Mouse (Mus musculus) neural tube, embryonic 13.5 days (tissue): ENCODE measurements around the gene Vmn1r207-ps. TPM values are rescaled to one million over a fixed set of nuclear protein-coding genes. Genes with fewer than 3 reads are reported as not detected.
"Not testable (repeated sequence)": the region's sequence is repeated elsewhere in the genome, so short reads cannot be mapped to it uniquely, and the experiment has no call there.

Experiments used
- ATAC-seq: fragments of 200-750 bp; cut with Nextera tagmentation; 2 replicates; pipeline ENCODE4 v1.8.0; 2017; ENCODE audit warnings: low read depth, mild to moderate bottlenecking, moderate TSS enrichment, moderate library complexity
- H3K27ac ChIP-seq: fragments of 300-500 bp; sonication (generic); replicated peaks from 2 replicates; pipeline ENCODE4 v1.5.1; 2015; ENCODE audit warnings: moderate library complexity, mild to moderate bottlenecking, inconsistent platforms
- H3K27me3 ChIP-seq: fragments of 300-500 bp; sonication (generic); 2 replicates; pipeline ENCODE4 v1.6.1; 2015; ENCODE audit warnings: mild to moderate bottlenecking, inconsistent platforms
- H3K36me3 ChIP-seq: fragments of 300-500 bp; sonication (generic); 2 replicates; pipeline ENCODE4 v1.6.1; 2015; ENCODE audit warnings: mild to moderate bottlenecking, inconsistent platforms
- H3K4me1 ChIP-seq: fragments of 300-500 bp; sonication (generic); replicated peaks from 2 replicates; pipeline ENCODE4 v1.6.1; 2015; ENCODE audit warnings: inconsistent platforms
- H3K4me2 ChIP-seq: fragments of 300-500 bp; sonication (generic); 2 replicates; pipeline ENCODE4 v1.6.1; 2015; ENCODE audit warnings: inconsistent platforms, mild to moderate bottlenecking, moderate library complexity
- H3K4me3 ChIP-seq: fragments of 300-500 bp; sonication (generic); 2 replicates; pipeline ENCODE4 v1.5.1; 2015; ENCODE audit warnings: mild to moderate bottlenecking, inconsistent platforms
- H3K9ac ChIP-seq: fragments of 300-500 bp; sonication (generic); 2 replicates; pipeline ENCODE4 v1.6.1; 2015; ENCODE audit warnings: moderate library complexity, mild to moderate bottlenecking, inconsistent platforms
- H3K9me3 ChIP-seq: fragments of 300-500 bp; sonication (generic); 2 replicates; pipeline ENCODE4 v1.6.1; 2016; ENCODE audit warnings: inconsistent platforms
- WGBS: fragments of 180-500 bp; shearing (Covaris S2); methylation state at CpG from one replicate; pipeline ENCODE4 v1.1.7; 2015; 5-methylcytosine and 5-hydroxymethylcytosine counted together
- polyA plus RNA-seq: library from polyadenylated mRNA; unstranded; fragments of >200 nt; fragmentation: Nextera tagmentation; extraction: Ambion mirVana; gene quantifications from 2 replicates; pipeline ENCODE4 v1.2.1, GENCODE M21; 2015

Gene Vmn1r207-ps
- polyA plus RNA-seq: not detected in 2 replicates

GRCm38 (mm10) chr13:22729529-22729928, at the start of gene Vmn1r207-ps:
Gene Vmn1r207-ps, minus strand, starts transcription at chr13:22729629.
- not testable (repeated sequence) for H3K36me3 ChIP-seq, H3K9ac ChIP-seq, H3K4me3 ChIP-seq, H3K27ac ChIP-seq, H3K9me3 ChIP-seq, ATAC-seq, H3K4me1 ChIP-seq, H3K27me3 ChIP-seq, H3K4me2 ChIP-seq

DNA sequence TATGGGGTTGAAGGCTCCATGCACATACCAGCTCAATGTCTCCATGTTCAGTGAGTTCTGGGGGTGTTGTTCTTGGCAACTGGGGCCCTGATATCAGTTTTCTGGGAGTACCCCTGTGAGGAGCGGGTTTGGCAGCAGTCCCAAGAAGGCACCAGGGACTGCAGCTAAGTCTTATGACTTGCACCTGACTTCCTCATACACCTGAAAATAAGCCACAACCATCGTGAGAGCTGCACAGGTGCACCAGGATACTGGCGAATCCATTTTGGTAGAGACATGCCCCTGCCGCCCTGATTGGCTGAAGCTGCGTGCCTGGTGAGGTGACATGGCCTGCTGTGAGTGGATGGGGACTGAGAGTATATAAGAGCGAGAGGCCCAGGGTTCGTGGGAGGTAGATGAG, 47.9 kb upstream of the Vmn1r207-ps start, which contains the start of gene Vmn1r208:
Gene Vmn1r208 (minus strand): TSS at position 101 of the 400 bp plus-strand sequence.
- not testable (repeated sequence) for H3K27me3 ChIP-seq, H3K4me3 ChIP-seq, H3K9ac ChIP-seq, H3K36me3 ChIP-seq, H3K4me1 ChIP-seq, ATAC-seq, H3K9me3 ChIP-seq, H3K27ac ChIP-seq, H3K4me2 ChIP-seq
- WGBS: no CpG with 5 or more reads among the region's 7 CpGs

DNA sequence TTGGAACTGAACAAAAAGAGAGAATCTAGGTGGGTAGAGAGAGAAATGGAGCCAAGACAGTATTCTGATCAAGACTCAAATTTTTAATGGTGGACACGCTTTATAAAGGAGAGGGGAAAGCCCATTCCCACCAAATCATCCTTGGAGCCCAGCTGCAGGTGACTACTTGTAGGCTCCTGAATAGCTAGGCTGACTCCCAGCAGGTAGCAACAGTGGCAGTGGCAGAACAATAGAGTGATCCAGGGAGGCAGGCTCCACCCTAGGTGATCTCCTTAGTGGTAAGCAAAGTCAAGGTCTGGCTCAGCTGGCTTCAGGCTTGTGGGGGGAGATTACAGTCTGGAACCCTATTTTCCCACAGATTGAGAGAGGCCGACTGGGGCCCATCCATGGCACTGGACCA, 42.2 kb upstream of the Vmn1r207-ps start:
- H3K9me3 ChIP-seq, H3K36me3 ChIP-seq, H3K4me3 ChIP-seq, H3K27ac ChIP-seq, H3K4me2 ChIP-seq, H3K4me1 ChIP-seq, ATAC-seq, H3K27me3 ChIP-seq, H3K9ac ChIP-seq: not testable (repeated sequence)
- WGBS: 100% methylated on average over 1 of the region's 2 CpGs

DNA sequence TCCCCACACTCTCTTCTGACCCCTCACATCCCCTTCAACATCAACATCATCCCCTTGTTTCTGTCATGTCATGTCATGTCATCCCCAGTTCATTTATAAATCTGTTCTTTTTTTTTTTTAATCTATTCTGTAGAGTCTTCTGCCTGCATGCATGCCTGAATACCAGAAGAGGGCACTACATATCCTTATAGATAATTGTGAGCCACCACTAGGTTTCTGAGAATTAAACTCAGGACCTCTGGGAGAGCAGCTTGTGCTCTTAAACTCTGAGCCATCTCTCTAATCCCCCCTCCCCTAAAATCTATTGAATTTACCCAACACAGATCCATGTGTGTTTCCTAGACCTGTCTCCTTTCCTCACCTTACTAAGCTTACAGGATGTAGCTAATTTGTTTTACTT, 18.1 kb upstream of the Vmn1r207-ps start:
- no peak overlapping the region for H3K9ac ChIP-seq
- H3K4me2 ChIP-seq: no peak overlapping the region
- H3K27ac ChIP-seq: no peak overlapping the region
- H3K4me3 ChIP-seq: no peak overlapping the region
- H3K4me1 ChIP-seq: no peaks in the 10 kb centered on the region
- no peaks in the 10 kb centered on the region for H3K27me3 ChIP-seq
- no peaks in the 10 kb centered on the region for H3K36me3 ChIP-seq
- ATAC-seq: no peak
- no peaks in the 10 kb centered on the region for H3K9me3 ChIP-seq

GRCm38 (mm10) chr13:22706947-22707346, 22.5 kb downstream of the Vmn1r207-ps start:
- not testable (repeated sequence) for H3K9ac ChIP-seq, H3K4me3 ChIP-seq, H3K9me3 ChIP-seq, H3K27me3 ChIP-seq, H3K27ac ChIP-seq, H3K36me3 ChIP-seq, H3K4me1 ChIP-seq, H3K4me2 ChIP-seq, ATAC-seq

- H3K27ac ChIP-seq, H3K9ac ChIP-seq, H3K4me2 ChIP-seq, H3K27me3 ChIP-seq, H3K4me3 ChIP-seq, H3K9me3 ChIP-seq, H3K36me3 ChIP-seq, ATAC-seq, H3K4me1 ChIP-seq: not testable (repeated sequence)
- WGBS: 28% methylated on average over 2 of the region's 2 CpGs
Observed at GRCm38 (mm10) chr13:22702951-22703350, 26.5 kb downstream of the Vmn1r207-ps start.

Other genes starting within 250 kb of the Vmn1r207-ps start
- gene Vmn1r202, start 224.2 kb downstream of the Vmn1r207-ps start, polyA plus RNA-seq: not detected in 2 replicates
- not detected in 2 replicates for gene Vmn1r203, start 211.5 kb downstream of the Vmn1r207-ps start, polyA plus RNA-seq
- gene Vmn1r204, start 176.4 kb downstream of the Vmn1r207-ps start, polyA plus RNA-seq: not detected in 2 replicates
- gene Vmn1r205, start 136.6 kb downstream of the Vmn1r207-ps start, polyA plus RNA-seq: not detected in 2 replicates
- not detected in 2 replicates for gene Vmn1r206, start 105.4 kb downstream of the Vmn1r207-ps start, polyA plus RNA-seq
- gene Vmn1r208, start 47.8 kb upstream of the Vmn1r207-ps start, polyA plus RNA-seq: not detected in 2 replicates
- gene Vmn1r209, start 80.1 kb upstream of the Vmn1r207-ps start, polyA plus RNA-seq: not detected in 2 replicates
- not detected in 2 replicates for gene Vmn1r210, start 101.7 kb upstream of the Vmn1r207-ps start, polyA plus RNA-seq
- not detected in 2 replicates for gene Vmn1r211, start 127.9 kb upstream of the Vmn1r207-ps start, polyA plus RNA-seq
- not detected in 2 replicates for gene Vmn1r212, start 154.6 kb upstream of the Vmn1r207-ps start, polyA plus RNA-seq